Mouse (Mus musculus): ENCODE data around the gene Aars. TPM values are rescaled to one million over a fixed set of nuclear protein-coding genes. Genes with fewer than 3 reads are reported as not detected.

Gene Aars
- polyA plus RNA-seq, 1 experiment from 2014 or later: 28.5 TPM

GRCm38 (mm10) chr8:111031572-111031971 lies 1.4 kb upstream of the Aars start, which contains the start of gene Ddx19b:
TSS of gene Ddx19b (minus strand) at chr8:111031751.
- H3K9ac ChIP-seq: no peak within 1 kb of the TSS

DNA sequence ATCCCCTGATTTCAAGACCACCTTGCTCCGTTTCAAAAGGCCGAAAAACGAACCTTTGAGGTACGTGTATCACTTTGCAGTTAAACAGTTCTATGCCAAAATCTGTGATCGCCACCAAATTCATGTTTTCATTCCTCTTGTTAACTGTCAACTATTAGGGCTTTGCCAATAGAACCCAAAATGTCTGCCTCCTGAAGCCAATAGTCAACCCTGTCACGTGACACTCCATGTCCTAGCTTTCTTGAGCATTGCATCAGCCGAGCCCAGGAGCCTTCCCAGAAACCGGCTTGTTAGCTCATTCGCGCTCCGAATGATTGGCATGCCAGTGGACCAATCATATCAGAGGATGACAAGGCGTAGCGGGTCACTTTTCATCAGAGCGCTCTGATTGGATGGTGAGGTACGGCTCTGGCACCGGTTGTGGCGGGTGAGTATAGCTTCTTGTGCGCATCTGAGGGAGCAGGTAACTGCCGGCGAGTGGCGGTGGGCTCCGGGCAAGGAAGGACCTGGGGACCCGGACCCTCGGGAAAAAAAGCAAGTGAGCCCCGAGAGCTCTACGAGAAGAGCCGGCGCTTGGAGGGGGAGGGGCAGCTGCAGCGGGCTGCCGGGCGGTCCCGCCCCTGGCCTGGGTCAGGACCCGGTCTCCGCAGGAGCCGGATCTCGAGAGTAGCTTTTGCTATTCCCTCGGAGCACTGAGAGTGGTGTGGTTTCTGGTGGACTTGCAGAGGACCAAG lies 705 bp downstream of the Aars start:
- Histone ChIP-seq H3K4me2 (peak overlapping the region; percentile 65), H3K4me1 (replicated peaks) (peaks cover 14% of the 10 kb centered on the region), H3K36me3 (peaks cover 18% of the 10 kb centered on the region), H3K27ac (peak overlapping the region; percentile 59), H3K9me3 (replicated peaks) (no peaks in the 10 kb centered on the region), H3K9ac (peak overlapping the region; percentile 61), H3K4me3 (peak overlapping the region; percentile 69), H3K27me3 (0 out of 2 replicates have a peak, but pooled peaks cover 13% of the 10 kb centered on the region)
- WGBS: 5% methylated on average over 36 of the region's 37 CpGs
- peak; percentile 99 for ATAC-seq (replicated peaks; ENCODE audit: insufficient number of reproducible peaks, insufficient read depth, low FRiP score, low read depth)

More at GRCm38 (mm10) chr8:111031572-111031971, 1.4 kb upstream of the Aars start, which contains the start of gene Ddx19b:
- H3K27ac ChIP-seq: no peak within 1 kb of the TSS
- H3K4me3 ChIP-seq: no peak within 1 kb of the TSS
- 92% methylated on average over 19 of the region's 19 CpGs for WGBS
- peaks cover 16% of the 10 kb centered on the region for H3K4me1 ChIP-seq (replicated peaks)
- H3K4me2 ChIP-seq: no peak within 1 kb of the TSS
- H3K36me3 ChIP-seq: peaks cover 1% of the 10 kb centered on the region; the same call in 1 of the 2 replicates
- 0 out of 2 replicates have a peak, but pooled peaks cover 13% of the 10 kb centered on the region for H3K27me3 ChIP-seq
- ATAC-seq (replicated peaks; ENCODE audit: insufficient number of reproducible peaks, insufficient read depth, low FRiP score, low read depth): no peak
- H3K9me3 ChIP-seq (replicated peaks): no peaks in the 10 kb centered on the region

DNA sequence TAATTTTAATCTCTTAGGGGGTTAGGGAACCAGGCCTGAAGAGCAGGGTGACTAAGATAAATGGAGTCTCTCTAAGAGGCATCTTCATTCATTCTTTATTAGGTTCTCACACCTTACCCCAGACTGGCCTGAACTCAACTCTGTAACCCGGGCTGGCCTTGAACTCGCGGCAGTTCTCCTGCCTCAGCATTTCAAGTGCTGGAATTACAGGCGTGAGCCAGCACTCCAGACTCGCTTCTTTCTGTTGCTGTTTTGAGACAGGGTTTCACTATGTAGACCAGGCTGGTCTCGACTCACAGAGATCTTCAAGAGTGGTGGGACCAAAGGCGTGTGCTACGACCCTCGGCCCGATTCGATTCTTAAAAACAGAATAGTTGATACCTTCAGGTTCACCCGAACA lies 1.3 kb downstream of the Aars start:
- no peak for ATAC-seq (replicated peaks; ENCODE audit: insufficient number of reproducible peaks, insufficient read depth, low FRiP score, low read depth)
- WGBS: 19% methylated on average over 12 of the region's 12 CpGs

DNA sequence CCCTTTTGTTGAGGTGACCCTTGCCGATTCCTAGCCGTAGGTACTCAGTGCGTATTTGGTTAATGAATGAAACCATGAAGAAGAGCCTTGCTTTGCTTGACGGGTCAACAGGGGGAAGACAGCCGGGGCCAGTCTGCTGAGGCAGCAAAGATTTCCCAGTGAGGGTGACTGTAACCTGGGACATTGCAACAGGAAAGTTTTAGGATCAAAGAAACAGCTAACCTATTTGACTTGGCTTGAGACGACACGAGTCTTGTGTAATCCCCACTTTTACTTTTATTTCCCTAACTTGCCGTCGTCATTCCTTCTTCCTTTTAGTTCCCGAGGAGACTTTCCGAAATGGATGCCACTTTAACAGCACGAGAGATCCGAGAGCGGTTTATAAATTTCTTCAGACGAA lies 3.6 kb downstream of the Aars start:
- no peak overlapping the region for H3K9ac ChIP-seq
- H3K36me3 ChIP-seq: peaks cover 43% of the 10 kb centered on the region
- H3K4me2 ChIP-seq: no peak overlapping the region
- 0 out of 2 replicates have a peak, but pooled peaks cover 8% of the 10 kb centered on the region for H3K27me3 ChIP-seq
- H3K9me3 ChIP-seq (replicated peaks): no peaks in the 10 kb centered on the region
- 91% methylated on average over 15 of the region's 15 CpGs for WGBS
- ATAC-seq (replicated peaks; ENCODE audit: insufficient number of reproducible peaks, insufficient read depth, low FRiP score, low read depth): no peak
- H3K4me1 ChIP-seq (replicated peaks): peaks cover 14% of the 10 kb centered on the region
- no peak overlapping the region for H3K27ac ChIP-seq
- no peak overlapping the region for H3K4me3 ChIP-seq

More for the DNA sequence above, 1.3 kb downstream of the Aars start:
- Histone ChIP-seq H3K4me1 (replicated peaks) (peaks cover 14% of the 10 kb centered on the region), H3K36me3 (peaks cover 23% of the 10 kb centered on the region), H3K4me2 (peak overlapping the region; percentile 65), H3K4me3 (peak overlapping the region; percentile 69), H3K27me3 (0 out of 2 replicates have a peak, but pooled peaks cover 13% of the 10 kb centered on the region), H3K9me3 (replicated peaks) (no peaks in the 10 kb centered on the region), H3K9ac (peak overlapping the region; percentile 61), H3K27ac (peak overlapping the region; percentile 59)

DNA sequence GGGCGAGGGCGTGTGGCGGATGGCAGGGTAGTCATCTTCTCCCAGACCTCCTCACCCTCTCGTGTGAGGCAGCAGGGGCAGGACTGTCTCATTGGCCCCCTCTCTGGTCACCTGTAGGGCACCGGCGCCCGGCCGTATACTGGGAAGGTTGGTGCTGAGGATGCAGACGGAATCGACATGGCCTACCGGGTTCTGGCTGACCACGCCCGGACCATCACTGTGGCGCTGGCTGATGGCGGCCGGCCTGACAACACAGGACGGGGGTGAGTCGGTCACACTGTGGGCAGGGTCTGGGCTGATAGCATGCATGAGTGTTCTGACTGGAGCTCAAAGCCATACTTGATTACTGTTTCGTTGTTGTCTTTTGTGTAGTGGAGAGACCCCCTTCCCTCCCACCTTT lies 9.6 kb downstream of the Aars start:
- no peaks in the 10 kb centered on the region for H3K4me1 ChIP-seq (replicated peaks)
- ATAC-seq (replicated peaks; ENCODE audit: insufficient number of reproducible peaks, insufficient read depth, low FRiP score, low read depth): no peak
- H3K27me3 ChIP-seq: no peaks in the 10 kb centered on the region
- no peaks in the 10 kb centered on the region for H3K9me3 ChIP-seq (replicated peaks)
- no peak overlapping the region for H3K9ac ChIP-seq
- WGBS: 96% methylated on average over 19 of the region's 19 CpGs
- H3K27ac ChIP-seq: no peak overlapping the region
- H3K4me3 ChIP-seq: no peak overlapping the region
- no peak overlapping the region for H3K4me2 ChIP-seq
- H3K36me3 ChIP-seq: peaks cover 92% of the 10 kb centered on the region

- H3K9me3 ChIP-seq (replicated peaks): no peaks in the 10 kb centered on the region
- H3K36me3 ChIP-seq: peaks cover 95% of the 10 kb centered on the region
- no peak overlapping the region for H3K4me3 ChIP-seq
- H3K4me2 ChIP-seq: no peak overlapping the region
- no peaks in the 10 kb centered on the region for H3K4me1 ChIP-seq (replicated peaks)
- H3K27me3 ChIP-seq: no peaks in the 10 kb centered on the region
- 33% methylated on average over 2 of the region's 2 CpGs for WGBS
- no peak overlapping the region for H3K9ac ChIP-seq
- ATAC-seq (replicated peaks; ENCODE audit: insufficient number of reproducible peaks, insufficient read depth, low FRiP score, low read depth): no peak
- no peak overlapping the region for H3K27ac ChIP-seq
These were observed 11.2 kb downstream of the Aars start for GRCm38 (mm10) chr8:111044003-111044734.

DNA sequence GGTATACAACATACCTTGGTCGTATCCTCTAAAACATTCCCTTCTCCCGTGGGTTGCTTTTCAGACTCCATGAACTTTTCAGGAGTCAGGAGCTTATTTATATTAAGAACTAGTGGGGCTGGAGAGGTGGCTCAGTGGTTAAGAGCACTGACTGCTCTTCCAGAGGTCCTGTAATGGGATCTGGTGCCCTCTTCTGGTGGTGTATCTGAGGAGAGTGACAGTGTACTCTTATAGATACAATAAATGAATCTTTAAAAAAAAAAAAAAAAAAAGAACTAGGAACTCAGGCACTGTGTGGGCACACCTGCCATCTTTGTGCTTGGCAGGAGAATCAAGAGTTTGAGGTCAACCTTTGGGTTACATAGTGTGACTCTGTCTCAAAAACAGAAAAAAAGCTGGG lies 15.8 kb downstream of the Aars start:
- Histone ChIP-seq H3K27ac (no peak overlapping the region), H3K4me3 (no peak overlapping the region), H3K36me3 (peaks cover 96% of the 10 kb centered on the region), H3K9ac (no peak overlapping the region), H3K4me1 (replicated peaks) (no peaks in the 10 kb centered on the region), H3K27me3 (no peaks in the 10 kb centered on the region), H3K9me3 (replicated peaks) (no peaks in the 10 kb centered on the region), H3K4me2 (no peak overlapping the region)
- WGBS: 94% methylated on average over 2 of the region's 2 CpGs
- ATAC-seq (replicated peaks; ENCODE audit: insufficient number of reproducible peaks, insufficient read depth, low FRiP score, low read depth): no peak

GRCm38 (mm10) chr8:111049106-111049505 lies 16.2 kb downstream of the Aars start:
- H3K27me3 ChIP-seq: no peaks in the 10 kb centered on the region
- no peak overlapping the region for H3K27ac ChIP-seq
- 93% methylated on average over 7 of the region's 7 CpGs for WGBS
- ATAC-seq (replicated peaks; ENCODE audit: insufficient number of reproducible peaks, insufficient read depth, low FRiP score, low read depth): no peak
- H3K9ac ChIP-seq: no peak overlapping the region
- peaks cover 96% of the 10 kb centered on the region for H3K36me3 ChIP-seq
- H3K9me3 ChIP-seq (replicated peaks): no peaks in the 10 kb centered on the region
- H3K4me2 ChIP-seq: no peak overlapping the region
- no peaks in the 10 kb centered on the region for H3K4me1 ChIP-seq (replicated peaks)
- H3K4me3 ChIP-seq: no peak overlapping the region

DNA sequence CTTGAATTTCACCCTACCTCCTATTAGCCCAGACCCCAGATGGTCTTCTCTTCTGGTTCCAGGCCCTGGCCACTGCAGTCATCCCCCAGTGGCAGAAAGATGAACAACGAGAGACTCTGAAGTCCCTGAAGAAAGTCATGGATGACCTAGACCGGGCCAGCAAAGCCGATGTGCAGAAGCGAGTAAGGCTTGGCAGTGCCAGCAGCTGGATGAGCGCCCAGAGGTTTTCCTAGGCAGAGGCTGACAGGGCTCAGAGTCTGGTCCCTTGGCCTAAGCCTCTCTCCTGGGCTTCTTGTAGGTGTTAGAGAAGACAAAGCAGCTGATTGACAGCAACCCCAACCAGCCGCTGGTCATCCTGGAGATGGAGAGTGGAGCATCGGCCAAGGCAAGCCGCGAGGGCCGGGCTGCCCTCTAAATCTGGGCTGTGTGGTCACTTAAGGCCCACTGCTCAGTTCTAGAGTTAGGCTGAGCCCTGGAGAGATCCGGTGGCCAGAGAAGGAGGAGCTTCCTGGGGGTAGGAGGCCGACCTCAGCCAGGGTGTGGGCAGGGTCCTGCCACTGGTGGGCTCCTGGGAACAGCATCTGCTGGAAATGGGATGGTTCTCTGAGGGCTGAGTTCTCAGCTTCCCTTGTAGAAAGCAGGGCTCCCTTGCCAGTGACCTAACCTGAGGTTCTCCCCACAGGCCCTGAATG lies 21.0 kb downstream of the Aars start:
- WGBS: 92% methylated on average over 12 of the region's 12 CpGs
- Histone ChIP-seq H3K27me3 (no peaks in the 10 kb centered on the region), H3K4me2 (no peak overlapping the region), H3K36me3 (peaks cover 62% of the 10 kb centered on the region), H3K27ac (no peak overlapping the region), H3K4me1 (replicated peaks) (peaks cover 17% of the 10 kb centered on the region), H3K9me3 (replicated peaks) (no peaks in the 10 kb centered on the region), H3K4me3 (no peak overlapping the region), H3K9ac (no peak overlapping the region)
- ATAC-seq (replicated peaks; ENCODE audit: insufficient number of reproducible peaks, insufficient read depth, low FRiP score, low read depth): no peak

DNA sequence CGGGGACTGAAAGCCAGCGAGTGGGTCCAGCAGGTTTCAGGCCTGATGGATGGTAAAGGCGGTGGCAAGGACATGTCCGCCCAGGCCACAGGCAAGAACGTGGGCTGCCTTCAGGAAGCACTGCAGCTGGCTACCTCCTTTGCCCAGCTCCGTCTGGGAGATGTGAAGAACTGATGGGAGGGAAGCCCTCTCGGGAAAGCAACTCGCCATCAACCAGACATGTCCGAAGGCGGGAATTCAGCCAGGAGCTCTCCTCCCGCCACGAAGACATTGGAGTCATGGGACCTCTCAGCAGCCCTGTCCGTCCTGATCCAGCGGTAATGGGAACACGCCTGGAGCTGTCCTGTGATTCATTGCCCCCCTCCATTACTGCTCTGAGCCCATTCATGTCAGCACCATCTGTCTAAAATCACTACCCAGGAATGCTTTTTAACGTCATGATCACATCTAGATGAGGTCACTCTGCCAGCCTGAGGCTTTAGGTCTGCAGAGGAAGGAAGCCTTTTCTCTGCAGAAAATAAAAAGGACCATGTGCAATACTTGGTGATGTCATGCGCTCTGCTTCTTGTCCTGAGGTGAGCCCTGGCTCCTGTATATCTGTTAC lies 22.2 kb downstream of the Aars start:
- Histone ChIP-seq H3K4me1 (replicated peaks) (peaks cover 20% of the 10 kb centered on the region), H3K36me3 (peaks cover 51% of the 10 kb centered on the region), H3K4me2 (no peak overlapping the region), H3K9me3 (replicated peaks) (no peaks in the 10 kb centered on the region), H3K27ac (no peak overlapping the region), H3K4me3 (no peak overlapping the region), H3K9ac (no peak overlapping the region), H3K27me3 (no peaks in the 10 kb centered on the region)
- ATAC-seq (replicated peaks; ENCODE audit: insufficient number of reproducible peaks, insufficient read depth, low FRiP score, low read depth): no peak
- WGBS: 85% methylated on average over 17 of the region's 17 CpGs

DNA sequence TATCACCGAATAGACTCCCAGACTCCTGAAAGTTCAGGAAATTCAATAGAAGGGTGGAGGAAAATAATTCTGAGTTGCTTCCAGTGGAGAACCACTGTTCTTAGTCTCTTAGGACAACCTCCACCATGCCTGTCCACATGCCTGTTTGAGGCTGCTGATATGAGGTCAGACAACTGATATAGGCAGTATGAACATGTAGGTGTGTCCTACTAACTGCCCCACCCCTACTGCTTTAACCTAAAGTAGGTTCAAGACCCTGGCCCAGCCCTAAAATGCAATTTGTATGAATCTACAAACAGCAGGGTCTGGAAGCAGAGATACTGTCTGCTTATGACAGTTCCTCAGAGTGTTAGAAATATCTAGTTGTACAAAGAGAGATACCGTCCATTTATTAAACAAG lies 22.7 kb downstream of the Aars start:
- Histone ChIP-seq H3K4me2 (no peak overlapping the region), H3K36me3 (peaks cover 45% of the 10 kb centered on the region), H3K27ac (no peak overlapping the region), H3K9ac (no peak overlapping the region; the same call in 1 of the 2 replicates), H3K27me3 (no peaks in the 10 kb centered on the region), H3K9me3 (replicated peaks) (no peaks in the 10 kb centered on the region), H3K4me3 (peak overlapping the region; percentile 92), H3K4me1 (replicated peaks) (peaks cover 20% of the 10 kb centered on the region)
- WGBS: 63% methylated on average over 2 of the region's 2 CpGs
- no peak for ATAC-seq (replicated peaks; ENCODE audit: insufficient number of reproducible peaks, insufficient read depth, low FRiP score, low read depth)
